Mouse (Mus musculus) forebrain, embryonic 11.5 days (tissue): Measurements from ENCODE around the gene Mospd2. TPM values are rescaled to one million over a fixed set of nuclear protein-coding genes. Genes with fewer than 3 reads are reported as not detected.

ENCODE experiments used
- ATAC-seq: fragments of 200-750 bp; cut with Nextera tagmentation; replicated peaks from 2 replicates; pipeline ENCODE4 v1.8.0; 2017; ENCODE audit warnings: moderate TSS enrichment; ENCODE audit not compliant: low FRiP score
- DNase-seq: peaks from one replicate; pipeline ENCODE4 v3.0.0-alpha.2; 2017; ENCODE audit warnings: low spot score
- H3K27ac ChIP-seq: fragments of 300-500 bp; sonication (generic); 2 replicates; pipeline ENCODE4 v1.5.1; 2014; ENCODE audit warnings: low read depth, low read length
- H3K27me3 ChIP-seq: fragments of 300-500 bp; sonication (generic); 2 replicates; pipeline ENCODE4 v1.6.1; 2014; ENCODE audit warnings: mild to moderate bottlenecking, low read length, mixed read lengths; ENCODE audit not compliant: control insufficient read depth, insufficient read depth
- H3K36me3 ChIP-seq: fragments of 300-500 bp; sonication (generic); 2 replicates; pipeline ENCODE4 v1.6.1; 2014; ENCODE audit warnings: mild to moderate bottlenecking, low read length, moderate library complexity, mixed read lengths; ENCODE audit not compliant: control insufficient read depth, insufficient read depth
- H3K4me1 ChIP-seq: fragments of 300-500 bp; sonication (generic); replicated peaks from 2 replicates; pipeline ENCODE4 v1.6.1; 2014; ENCODE audit warnings: low read length, mixed read lengths; ENCODE audit not compliant: control insufficient read depth, insufficient read depth
- H3K4me2 ChIP-seq: fragments of 300-500 bp; sonication (generic); 2 replicates; pipeline ENCODE4 v1.6.1; 2014; ENCODE audit warnings: low read depth, mild to moderate bottlenecking, low read length, moderate library complexity, mixed read lengths; ENCODE audit not compliant: severe bottlenecking
- H3K4me3 ChIP-seq: fragments of 300-500 bp; sonication (generic); 2 replicates; pipeline ENCODE4 v1.5.1; 2014; ENCODE audit warnings: low read depth, low read length
- H3K9ac ChIP-seq: fragments of 300-500 bp; sonication (generic); 2 replicates; pipeline ENCODE4 v1.6.1; 2014; ENCODE audit warnings: low read length
- H3K9me3 ChIP-seq: fragments of 300-500 bp; sonication (generic); 2 replicates; pipeline ENCODE4 v1.6.1; 2016; ENCODE audit warnings: low read length, mixed read lengths; ENCODE audit not compliant: control insufficient read depth
- WGBS: fragments of 180-500 bp; shearing (Covaris S2); extraction: QIAGEN DNeasy Blood & Tissue Kit; methylation state at CpG from one replicate; pipeline ENCODE4 v1.1.7; 2014; 5-methylcytosine and 5-hydroxymethylcytosine counted together
- polyA plus RNA-seq: library from polyadenylated mRNA; unstranded; fragments of >200 nt; fragmentation: Nextera tagmentation; extraction: Ambion mirVana; gene quantifications from 2 replicates; pipeline ENCODE4 v1.2.1, GENCODE M21; 2014

Mospd2 gene
- 17.0 and 17.5 TPM in 2 replicates for polyA plus RNA-seq

DNA sequence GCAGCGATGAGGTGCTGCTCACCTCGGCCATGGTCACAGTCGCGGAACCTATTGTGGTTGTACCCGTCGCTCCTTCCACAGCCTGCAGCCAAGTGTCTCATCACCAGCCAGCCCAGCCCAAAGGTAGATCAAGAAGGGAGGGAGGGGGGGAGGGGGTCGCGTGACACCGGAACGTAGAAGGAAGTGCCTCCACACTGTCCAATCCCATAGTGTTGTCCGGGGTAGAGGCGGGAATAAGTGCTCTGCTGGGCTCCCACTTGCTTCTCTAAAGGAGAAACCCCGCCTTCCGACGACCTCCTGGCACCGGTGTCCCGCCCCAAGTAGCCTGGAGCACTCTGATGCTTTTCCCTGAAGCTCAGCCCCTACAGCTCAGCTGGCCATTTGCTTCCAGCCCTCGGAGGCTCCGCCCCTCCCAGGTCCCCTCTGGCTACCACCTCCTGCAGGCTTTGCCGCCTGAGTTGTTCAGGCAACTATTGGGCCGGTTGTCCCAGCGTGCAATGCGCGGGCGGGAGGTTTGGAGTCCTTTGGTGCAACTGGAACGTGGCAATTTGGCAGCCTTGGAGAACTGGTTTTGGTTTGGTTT, at the start of gene Mospd2, which contains the start of gene Fancb:
TSS of gene Mospd2 (minus strand) at position 183 of the 583 bp plus-strand sequence.
TSS of gene Fancb (plus strand) at position 400 of the 583 bp plus-strand sequence.
- H3K4me3 ChIP-seq, result peak within 1 kb of the TSS; percentile 46
- 12% methylated on average over 21 of the region's 26 CpGs for WGBS
- H3K36me3 ChIP-seq, result no peaks in the 10 kb centered on the region
- H3K9me3 ChIP-seq, result no peaks in the 10 kb centered on the region
- H3K27me3 ChIP-seq, result no peaks in the 10 kb centered on the region
- no peaks in the 10 kb centered on the region for H3K4me1 ChIP-seq
- no peak within 1 kb of the TSS for H3K27ac ChIP-seq
- H3K4me2 ChIP-seq, result peak within 1 kb of the TSS; percentile 47
- DNase-seq (peak; percentile 89), ATAC-seq (peak; percentile 100)
- peak within 1 kb of the TSS; percentile 52 for H3K9ac ChIP-seq

DNA sequence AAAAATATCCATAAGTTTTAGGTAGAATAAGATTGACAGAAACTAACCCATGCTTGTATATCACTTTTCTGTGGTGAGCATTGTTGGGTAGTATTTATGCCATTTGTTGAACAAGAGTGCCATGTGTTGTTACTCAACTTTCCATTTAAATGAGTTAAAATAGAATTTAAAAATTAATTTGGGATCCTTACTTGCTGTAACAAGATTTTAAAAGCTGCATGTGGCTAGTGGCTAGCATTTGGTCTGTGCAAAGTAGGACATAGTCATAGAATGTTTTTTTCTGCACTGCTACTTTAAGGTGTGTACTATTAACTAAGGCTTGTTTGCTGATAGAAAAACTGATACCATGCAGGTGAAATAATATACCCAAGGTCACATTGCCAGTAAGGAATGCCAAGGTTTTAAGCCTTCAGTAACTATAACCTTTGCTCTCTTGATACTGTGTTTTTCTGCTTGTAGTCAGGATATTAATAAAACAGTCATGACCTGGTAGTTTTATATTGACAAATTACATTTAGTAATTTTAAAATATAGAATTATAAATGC, 24.7 kb upstream of the Mospd2 start, which contains the start of gene Gm17604:
TSS of gene Gm17604 (minus strand) at position 51 of the 546 bp plus-strand sequence.
- no peak for DNase-seq
- Histone ChIP-seq H3K27me3 (no peaks in the 10 kb centered on the region; the same call in 1 of the 2 replicates), H3K4me3 (no peak within 1 kb of the TSS), H3K27ac (no peak within 1 kb of the TSS), H3K4me2 (no peak within 1 kb of the TSS), H3K9me3 (no peaks in the 10 kb centered on the region), H3K9ac (no peak within 1 kb of the TSS), H3K4me1 (no peaks in the 10 kb centered on the region), H3K36me3 (no peaks in the 10 kb centered on the region)
- no peak for ATAC-seq

- Histone ChIP-seq H3K27me3 (no peaks in the 10 kb centered on the region; the same call in 1 of the 2 replicates), H3K9ac (no peak overlapping the region), H3K4me2 (no peak overlapping the region), H3K4me3 (no peak overlapping the region), H3K27ac (no peak overlapping the region), H3K4me1 (no peaks in the 10 kb centered on the region), H3K9me3 (no peaks in the 10 kb centered on the region), H3K36me3 (no peaks in the 10 kb centered on the region)
- no peak for ATAC-seq
- DNase-seq, result no peak
- WGBS, result 35% methylated on average over 4 of the region's 4 CpGs
These were observed 23.0 kb upstream of the Mospd2 start for GRCm38 (mm10) chrX:165003141-165003540.

DNA sequence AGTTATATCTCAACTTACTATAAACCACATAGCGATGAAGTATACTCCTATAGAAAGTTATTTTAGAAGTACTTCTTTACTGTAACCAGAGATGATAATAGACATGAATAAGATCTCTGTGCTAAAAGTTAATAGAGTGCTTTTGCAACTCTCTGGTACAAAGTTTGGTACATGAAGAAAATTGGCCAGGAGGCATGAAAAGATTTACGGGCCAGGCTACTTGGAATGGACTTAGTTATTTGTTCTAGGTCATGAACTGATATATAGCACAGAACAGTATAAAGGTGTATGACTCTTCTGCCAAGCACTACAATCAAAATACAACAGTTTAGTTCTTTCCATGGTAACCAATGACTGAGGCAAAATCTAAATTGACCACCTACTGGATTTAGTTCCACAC, 1.3 kb downstream of the Mospd2 start:
- WGBS, result 94% methylated on average over 2 of the region's 2 CpGs
- no peak overlapping the region; the same call in 1 of the 2 replicates for H3K4me2 ChIP-seq
- H3K27me3 ChIP-seq, result no peaks in the 10 kb centered on the region
- DNase-seq (no peak), ATAC-seq (no peak)
- no peak overlapping the region for H3K4me3 ChIP-seq
- no peak overlapping the region for H3K27ac ChIP-seq
- H3K36me3 ChIP-seq, result no peaks in the 10 kb centered on the region
- H3K9me3 ChIP-seq, result no peaks in the 10 kb centered on the region
- H3K4me1 ChIP-seq, result no peaks in the 10 kb centered on the region
- no peak overlapping the region for H3K9ac ChIP-seq

GRCm38 (mm10) chrX:164971206-164971605, 9.0 kb downstream of the Mospd2 start:
- H3K36me3 ChIP-seq, result no peaks in the 10 kb centered on the region
- H3K4me3 ChIP-seq, result no peak overlapping the region
- WGBS, result 77% methylated on average over 3 of the region's 3 CpGs
- no peaks in the 10 kb centered on the region for H3K4me1 ChIP-seq
- H3K9me3 ChIP-seq, result no peaks in the 10 kb centered on the region
- H3K27ac ChIP-seq, result no peak overlapping the region
- no peak overlapping the region for H3K4me2 ChIP-seq
- ATAC-seq (no peak), DNase-seq (no peak)
- H3K27me3 ChIP-seq, result no peaks in the 10 kb centered on the region
- H3K9ac ChIP-seq, result no peak overlapping the region

DNA sequence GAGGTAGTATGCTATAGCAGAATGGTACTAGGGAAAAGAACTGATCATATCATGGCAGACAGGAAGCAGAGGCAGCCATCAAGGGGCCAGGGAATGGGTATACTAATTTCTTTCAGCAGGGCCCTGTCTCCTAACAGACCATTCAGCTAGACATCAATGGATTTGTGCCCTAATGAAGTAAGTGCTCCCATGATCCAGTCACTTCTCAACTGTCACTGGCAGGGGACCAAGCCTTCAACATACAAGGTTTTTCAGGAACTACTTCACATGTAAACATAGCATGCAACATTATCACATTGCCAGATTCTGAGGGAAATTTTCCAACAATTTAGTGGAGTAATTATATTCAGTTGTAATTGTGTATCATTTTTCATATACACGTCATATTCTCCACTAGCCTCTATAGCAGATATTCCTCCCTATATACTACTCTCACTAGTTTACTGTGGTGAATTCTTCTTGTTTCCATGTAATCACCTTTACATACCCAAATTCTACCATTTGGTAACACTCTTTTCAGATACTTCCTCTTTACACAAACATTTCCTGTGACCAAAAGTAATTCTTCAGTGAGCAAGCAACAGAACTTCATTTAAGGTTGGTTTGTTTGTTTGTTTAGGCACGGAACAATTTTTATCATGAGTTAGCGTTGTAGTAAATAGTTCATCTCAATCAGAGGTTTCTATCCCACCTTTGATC, 14.3 kb downstream of the Mospd2 start:
- no peak for ATAC-seq

DNA sequence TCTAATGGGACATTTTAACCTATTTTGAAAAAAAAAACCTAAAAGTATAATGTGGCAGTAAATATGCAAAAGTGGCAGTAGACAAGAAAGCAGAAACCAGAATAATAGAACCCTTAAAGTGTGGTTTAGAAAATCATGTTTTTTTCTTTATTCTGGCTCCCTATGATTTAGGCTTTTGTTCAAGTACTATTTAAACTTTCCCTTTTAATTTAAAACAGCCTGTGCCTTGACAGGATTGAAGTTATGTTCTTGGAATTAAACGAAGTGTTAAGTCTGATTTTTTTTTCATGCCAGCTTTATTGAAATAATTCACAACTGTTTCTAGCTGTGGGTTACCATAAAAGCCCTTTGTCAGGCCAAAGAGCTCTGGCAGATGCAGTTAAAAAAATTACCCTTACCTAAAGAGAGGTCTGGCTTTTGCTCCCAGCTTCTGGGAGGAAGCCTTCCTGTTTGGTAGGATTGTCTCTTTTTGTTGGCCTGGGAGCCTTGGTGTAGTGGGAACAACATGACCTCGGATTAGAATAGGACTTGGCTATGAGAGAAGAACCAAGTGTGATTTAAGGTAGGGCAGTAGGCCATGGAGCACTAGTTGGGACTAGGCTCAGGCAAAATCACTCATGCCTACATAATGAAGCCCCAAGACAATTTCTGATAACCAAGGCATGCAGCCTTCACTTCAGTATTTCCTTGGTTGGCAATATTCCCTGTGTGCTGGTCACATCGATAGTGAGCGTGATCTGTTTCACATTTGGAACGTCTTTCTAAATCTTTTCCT, 27.4 kb downstream of the Mospd2 start:
- no peaks in the 10 kb centered on the region for H3K9me3 ChIP-seq
- no peaks in the 10 kb centered on the region for H3K4me1 ChIP-seq
- H3K36me3 ChIP-seq, result no peaks in the 10 kb centered on the region
- no peak overlapping the region for H3K4me3 ChIP-seq
- no peak overlapping the region for H3K4me2 ChIP-seq
- no peak for DNase-seq
- no peak overlapping the region for H3K27ac ChIP-seq
- 78% methylated on average over 5 of the region's 5 CpGs for WGBS
- no peak for ATAC-seq
- H3K9ac ChIP-seq, result no peak overlapping the region
- no peaks in the 10 kb centered on the region for H3K27me3 ChIP-seq

More for the DNA sequence above, 14.3 kb downstream of the Mospd2 start:
- no peak overlapping the region for H3K4me2 ChIP-seq
- no peak for DNase-seq
- no peaks in the 10 kb centered on the region for H3K9me3 ChIP-seq
- 0 out of 2 replicates have a peak, but pooled peaks cover 2% of the 10 kb centered on the region for H3K27me3 ChIP-seq
- no peak overlapping the region for H3K9ac ChIP-seq
- no peaks in the 10 kb centered on the region for H3K36me3 ChIP-seq
- H3K4me3 ChIP-seq, result no peak overlapping the region
- WGBS, result 89% methylated on average over 3 of the region's 3 CpGs
- H3K27ac ChIP-seq, result no peak overlapping the region
- no peaks in the 10 kb centered on the region for H3K4me1 ChIP-seq

DNA sequence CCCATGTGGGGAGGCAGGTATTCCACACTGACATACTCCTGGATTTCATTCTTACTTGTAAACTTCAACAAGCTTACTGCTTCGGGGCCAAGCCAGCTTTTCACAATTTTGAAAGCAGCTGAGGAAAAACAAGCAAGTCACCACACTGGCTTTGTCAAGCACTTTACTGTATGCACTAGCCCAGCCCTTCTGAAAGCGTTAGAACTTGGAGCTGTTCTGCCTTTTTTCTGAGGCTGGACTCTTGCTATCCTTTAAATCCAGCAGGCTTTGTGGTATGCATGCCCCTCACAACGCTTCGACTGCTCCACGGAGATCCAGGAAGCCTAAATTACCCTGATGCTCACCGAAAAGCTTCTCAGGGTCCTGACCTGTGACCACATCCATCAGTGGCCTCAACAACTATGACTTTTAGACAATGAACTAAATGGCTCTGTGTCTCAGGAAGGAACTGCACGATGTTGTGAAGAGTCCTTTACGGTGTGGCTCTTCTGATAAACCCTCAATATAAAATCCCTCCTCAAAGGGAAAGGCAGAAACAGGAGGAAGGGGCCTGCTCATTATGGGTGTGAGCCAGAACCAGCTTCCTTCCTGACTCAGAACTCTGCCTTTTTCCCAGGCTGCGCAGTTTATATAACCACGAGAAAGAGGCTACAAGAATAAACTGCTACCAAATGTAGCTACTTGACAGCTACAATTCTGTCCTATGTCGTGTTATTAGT, 28.2 kb downstream of the Mospd2 start:
- Histone ChIP-seq H3K4me3 (no peak overlapping the region), H3K4me2 (no peak overlapping the region), H3K27me3 (no peaks in the 10 kb centered on the region), H3K4me1 (no peaks in the 10 kb centered on the region), H3K36me3 (no peaks in the 10 kb centered on the region), H3K9me3 (no peaks in the 10 kb centered on the region), H3K27ac (no peak overlapping the region), H3K9ac (no peak overlapping the region)
- 77% methylated on average over 11 of the region's 11 CpGs for WGBS
- ATAC-seq (no peak), DNase-seq (no peak)
